Mouse (Mus musculus) brain, embryonic 14.5 days (tissue): ENCODE measurements at regions not wholly inside any gene's neighbourhood (a gene's known extent, or its start where the extent isn't known, plus 50 kb on each side); places are given as distances from the start of the nearest gene placed in this dataset.

Experiments used
- CTCF ChIP-seq: fragments of 200-500 bp; IDR thresholded peaks from 2 replicates; pipeline ENCODE4 v1.5.1; 2012; ENCODE audit warnings: inconsistent platforms, mild to moderate bottlenecking, moderate library complexity, borderline replicate concordance; ENCODE audit not compliant: insufficient read depth, insufficient read length; ENCODE audit errors: extremely low read depth
- POLR2A ChIP-seq: fragments of 200-500 bp; IDR thresholded peaks from 2 replicates; pipeline ENCODE4 v1.6.1; 2012; ENCODE audit warnings: mild to moderate bottlenecking, inconsistent platforms, borderline replicate concordance; ENCODE audit not compliant: poor library complexity, insufficient read depth, insufficient read length, severe bottlenecking; ENCODE audit errors: extremely low read depth

DNA sequence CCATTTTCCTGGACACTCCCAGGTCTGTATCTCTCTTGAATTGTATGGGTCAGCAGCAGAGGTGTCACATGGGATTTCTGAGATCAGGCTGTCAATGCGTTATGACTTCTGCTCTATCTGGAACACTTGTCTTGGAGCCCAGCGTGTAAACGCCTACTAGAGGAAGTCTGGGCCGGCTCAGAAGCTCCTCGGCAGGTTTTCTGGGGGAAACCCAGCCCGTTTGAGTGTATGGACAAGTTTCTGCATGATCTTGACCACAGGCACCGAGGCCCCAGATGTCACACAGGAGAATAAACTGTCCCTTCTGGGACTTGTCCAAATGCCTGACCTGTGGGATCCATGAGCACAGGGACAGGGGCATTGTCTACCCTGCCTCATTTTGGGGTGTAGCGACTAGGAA, 131.4 kb downstream of the Hmg20a start:
- TF ChIP-seq POLR2A (no peak), CTCF (no peak)
